Mouse (Mus musculus): ENCODE data around the gene Cog7. TPM values are rescaled to one million over a fixed set of nuclear protein-coding genes. Genes with fewer than 3 reads are reported as not detected.

Gene Cog7
- 18.1 and 18.8 TPM in 2 replicates for polyA plus RNA-seq (2016; fragmentation: Nextera tagmentation; extraction: Ambion mirVana)

GRCm38 (mm10) chr7:121981307-121981871 is at the start of gene Cog7:
Gene Cog7 (minus strand): TSS chr7:121981711.
- H3K4me2 ChIP-seq: peak within 1 kb of the TSS; percentile 74
- under 1% methylated on average over 55 of the region's 55 CpGs for WGBS
- H3K4me1 ChIP-seq (replicated peaks): 0 out of 2 replicates have a peak, but pooled peaks cover 2% of the 10 kb centered on the region
- peaks cover 4% of the 10 kb centered on the region; the same call in 1 of the 2 replicates for H3K36me3 ChIP-seq
- H3K9ac ChIP-seq: peak within 1 kb of the TSS; percentile 84
- peak; percentile 88 for ATAC-seq (ENCODE audit: insufficient number of reproducible peaks, low FRiP score)
- no peaks in the 10 kb centered on the region for H3K9me3 ChIP-seq (replicated peaks)
- H3K27ac ChIP-seq (ENCODE audit: poor library complexity, severe bottlenecking): no peak within 1 kb of the TSS
- H3K4me3 ChIP-seq: peak within 1 kb of the TSS; percentile 88
- H3K27me3 ChIP-seq (replicated peaks): no peaks in the 10 kb centered on the region

DNA sequence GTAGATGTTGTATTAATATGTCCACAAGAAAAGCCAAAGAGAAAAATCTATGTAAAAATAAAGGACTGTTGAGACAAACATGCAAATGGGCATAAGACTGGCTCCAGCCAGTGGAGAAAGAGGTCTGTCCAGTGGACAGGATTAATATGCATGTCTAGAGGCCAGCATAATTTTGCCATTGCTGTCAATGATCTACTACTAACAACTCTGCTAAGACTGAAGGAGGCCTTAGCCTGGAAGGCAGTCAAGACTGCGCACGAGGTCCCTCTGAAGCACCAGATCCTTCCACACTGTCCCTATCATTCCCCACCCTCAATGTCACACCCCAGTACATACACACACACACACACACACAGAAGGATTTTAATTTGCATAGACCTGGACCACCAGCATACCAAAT is 40.6 kb upstream of the Cog7 start:
- H3K4me1 ChIP-seq (replicated peaks): peaks cover 27% of the 10 kb centered on the region
- H3K36me3 ChIP-seq: peaks cover 5% of the 10 kb centered on the region

GRCm38 (mm10) chr7:122020667-122021354 is 39.3 kb upstream of the Cog7 start, which contains the start of gene Gga2:
Gene Gga2 (minus strand): TSS chr7:122021222.
- Histone ChIP-seq H3K27me3 (replicated peaks) (no peaks in the 10 kb centered on the region), H3K4me2 (peak within 1 kb of the TSS; percentile 73), H3K9ac (peak within 1 kb of the TSS; percentile 77), H3K4me3 (peak within 1 kb of the TSS; percentile 64), H3K27ac (ENCODE audit: poor library complexity, severe bottlenecking) (peak within 1 kb of the TSS; percentile 77), H3K36me3 (peaks cover 5% of the 10 kb centered on the region), H3K9me3 (replicated peaks) (no peaks in the 10 kb centered on the region), H3K4me1 (replicated peaks) (peaks cover 38% of the 10 kb centered on the region)
- peak; percentile 93 for ATAC-seq (ENCODE audit: insufficient number of reproducible peaks, low FRiP score)
- WGBS: under 1% methylated on average over 50 of the region's 50 CpGs

More for the DNA sequence above, 40.6 kb upstream of the Cog7 start:
- Histone ChIP-seq H3K27ac (ENCODE audit: poor library complexity, severe bottlenecking) (no peak overlapping the region), H3K27me3 (replicated peaks) (no peaks in the 10 kb centered on the region), H3K9ac (no peak overlapping the region), H3K9me3 (replicated peaks) (no peaks in the 10 kb centered on the region), H3K4me2 (no peak overlapping the region), H3K4me3 (no peak overlapping the region)
- 77% methylated on average over 2 of the region's 2 CpGs for WGBS
- ATAC-seq (ENCODE audit: insufficient number of reproducible peaks, low FRiP score): no peak

DNA sequence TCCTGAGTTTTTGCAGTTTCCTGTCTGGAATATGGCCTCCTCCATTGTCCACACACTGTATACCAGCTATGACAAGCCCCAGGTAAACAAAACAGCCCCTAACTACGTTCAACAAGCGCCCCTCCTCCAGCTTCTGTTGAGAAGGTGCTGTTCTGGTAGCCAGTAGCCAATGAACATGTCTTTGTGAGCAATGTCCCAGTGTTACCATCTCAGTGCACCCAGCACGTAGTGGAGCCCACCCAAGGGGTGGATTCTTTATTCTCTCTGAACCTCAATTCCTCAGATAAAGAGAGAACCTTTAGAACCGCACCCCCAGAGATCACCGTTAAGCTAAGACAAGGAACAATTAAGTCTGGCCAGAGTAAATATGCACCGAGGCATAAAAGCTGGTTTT is 38.8 kb upstream of the Cog7 start:
- WGBS: 1% methylated on average over 6 of the region's 6 CpGs
- peak overlapping the region; percentile 73 for H3K4me2 ChIP-seq
- peaks cover 5% of the 10 kb centered on the region for H3K36me3 ChIP-seq
- ATAC-seq (ENCODE audit: insufficient number of reproducible peaks, low FRiP score): peak; percentile 7; the same call in 1 of the 2 replicates
- H3K9ac ChIP-seq: peak overlapping the region; percentile 77
- peaks cover 43% of the 10 kb centered on the region for H3K4me1 ChIP-seq (replicated peaks)
- H3K4me3 ChIP-seq: peak overlapping the region; percentile 64
- no peaks in the 10 kb centered on the region for H3K27me3 ChIP-seq (replicated peaks)
- no peaks in the 10 kb centered on the region for H3K9me3 ChIP-seq (replicated peaks)
- H3K27ac ChIP-seq (ENCODE audit: poor library complexity, severe bottlenecking): peak overlapping the region; percentile 77

- H3K27me3 ChIP-seq (replicated peaks): no peaks in the 10 kb centered on the region
- H3K4me1 ChIP-seq (replicated peaks): peaks cover 52% of the 10 kb centered on the region
- no peak overlapping the region for H3K9ac ChIP-seq
- H3K4me2 ChIP-seq: peak overlapping the region; percentile 73
- no peak overlapping the region for H3K27ac ChIP-seq (ENCODE audit: poor library complexity, severe bottlenecking)
- no peaks in the 10 kb centered on the region for H3K9me3 ChIP-seq (replicated peaks)
- peaks cover 5% of the 10 kb centered on the region for H3K36me3 ChIP-seq
- no peak overlapping the region for H3K4me3 ChIP-seq
- WGBS: 78% methylated on average over 7 of the region's 7 CpGs
- ATAC-seq (ENCODE audit: insufficient number of reproducible peaks, low FRiP score): no peak
Observed at GRCm38 (mm10) chr7:122018978-122019377, 37.5 kb upstream of the Cog7 start.

DNA sequence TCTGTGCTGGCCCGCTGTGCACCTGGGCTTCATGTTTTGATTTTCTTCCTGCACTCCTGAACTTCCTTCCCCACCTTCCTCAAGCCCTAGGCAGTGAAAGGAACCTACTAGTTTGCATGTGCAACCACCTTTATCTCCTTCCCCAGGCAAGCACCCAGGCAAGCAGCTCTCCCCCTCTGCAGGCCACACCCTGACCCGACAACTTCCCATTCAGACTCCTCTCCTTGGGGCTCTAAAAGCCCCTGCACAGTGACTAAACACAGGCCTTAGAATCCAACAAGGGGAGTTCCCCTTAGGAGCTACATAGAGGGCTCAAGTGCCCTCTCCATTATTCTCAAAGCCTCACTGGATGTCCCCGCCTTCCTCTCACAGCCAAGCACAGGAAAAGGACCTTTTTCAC is 36.7 kb upstream of the Cog7 start:
- peaks cover 52% of the 10 kb centered on the region for H3K4me1 ChIP-seq (replicated peaks)
- 0 out of 2 replicates have a peak overlapping the region, but pooled peaks have one; percentile 20 for H3K27ac ChIP-seq (ENCODE audit: poor library complexity, severe bottlenecking)
- 56% methylated on average over 3 of the region's 3 CpGs for WGBS
- H3K27me3 ChIP-seq (replicated peaks): no peaks in the 10 kb centered on the region
- H3K9me3 ChIP-seq (replicated peaks): no peaks in the 10 kb centered on the region
- H3K4me3 ChIP-seq: no peak overlapping the region
- H3K4me2 ChIP-seq: peak overlapping the region; percentile 73
- peaks cover 5% of the 10 kb centered on the region for H3K36me3 ChIP-seq
- ATAC-seq (ENCODE audit: insufficient number of reproducible peaks, low FRiP score): no peak
- H3K9ac ChIP-seq: peak overlapping the region; percentile 54

DNA sequence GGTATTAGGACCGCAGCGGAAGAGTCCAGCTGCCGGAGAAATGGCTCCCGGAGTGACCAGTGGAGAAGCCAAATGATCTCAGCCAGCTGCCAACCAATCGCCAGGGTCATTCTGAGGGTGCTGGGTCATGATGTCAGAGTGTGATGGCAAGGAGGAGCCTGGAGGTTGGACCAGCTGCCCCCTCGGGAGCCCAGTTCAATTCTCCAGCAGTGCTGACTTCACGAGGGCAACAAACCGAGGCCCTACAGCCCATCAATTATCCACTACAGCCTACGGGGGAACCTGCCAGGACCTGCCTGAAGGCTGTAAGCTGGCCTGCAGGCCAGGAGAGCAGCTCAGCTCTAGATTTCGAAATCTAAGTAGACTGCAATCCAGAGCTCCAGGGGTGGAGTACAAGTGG is 34.2 kb upstream of the Cog7 start:
- Histone ChIP-seq H3K27ac (ENCODE audit: poor library complexity, severe bottlenecking) (peak overlapping the region; percentile 75), H3K4me3 (no peak overlapping the region), H3K9ac (peak overlapping the region; percentile 60), H3K4me2 (peak overlapping the region; percentile 47), H3K36me3 (peaks cover 18% of the 10 kb centered on the region), H3K27me3 (replicated peaks) (no peaks in the 10 kb centered on the region), H3K4me1 (replicated peaks) (peaks cover 52% of the 10 kb centered on the region), H3K9me3 (replicated peaks) (no peaks in the 10 kb centered on the region)
- WGBS: 46% methylated on average over 10 of the region's 10 CpGs
- ATAC-seq (ENCODE audit: insufficient number of reproducible peaks, low FRiP score): no peak

DNA sequence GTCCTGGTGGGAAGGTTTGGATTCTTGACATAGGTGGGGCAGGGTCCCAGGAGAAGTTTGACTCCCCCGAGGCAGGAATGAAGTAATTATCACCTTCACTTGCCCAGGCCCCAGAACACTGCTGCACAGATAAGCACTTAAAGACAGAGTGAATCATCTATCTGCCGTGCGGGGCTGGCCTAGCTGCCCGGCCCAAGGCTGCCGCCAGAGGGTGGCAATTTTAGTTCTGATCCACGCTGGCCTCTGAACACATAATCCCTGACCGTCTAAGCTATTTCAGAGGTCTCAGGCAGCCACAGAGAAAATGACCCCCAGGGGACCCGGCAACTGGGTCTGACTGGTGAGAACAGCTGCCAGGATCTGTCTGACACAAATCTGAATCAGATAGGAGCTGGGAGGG is 33.6 kb upstream of the Cog7 start:
- H3K4me2 ChIP-seq: peak overlapping the region; percentile 47
- peak overlapping the region; percentile 60 for H3K9ac ChIP-seq
- H3K27me3 ChIP-seq (replicated peaks): no peaks in the 10 kb centered on the region
- peaks cover 25% of the 10 kb centered on the region for H3K36me3 ChIP-seq
- WGBS: 13% methylated on average over 8 of the region's 8 CpGs
- H3K9me3 ChIP-seq (replicated peaks): no peaks in the 10 kb centered on the region
- no peak overlapping the region for H3K4me3 ChIP-seq
- H3K4me1 ChIP-seq (replicated peaks): peaks cover 51% of the 10 kb centered on the region
- peak; percentile 37; the same call in 1 of the 2 replicates for ATAC-seq (ENCODE audit: insufficient number of reproducible peaks, low FRiP score)
- H3K27ac ChIP-seq (ENCODE audit: poor library complexity, severe bottlenecking): peak overlapping the region; percentile 75

DNA sequence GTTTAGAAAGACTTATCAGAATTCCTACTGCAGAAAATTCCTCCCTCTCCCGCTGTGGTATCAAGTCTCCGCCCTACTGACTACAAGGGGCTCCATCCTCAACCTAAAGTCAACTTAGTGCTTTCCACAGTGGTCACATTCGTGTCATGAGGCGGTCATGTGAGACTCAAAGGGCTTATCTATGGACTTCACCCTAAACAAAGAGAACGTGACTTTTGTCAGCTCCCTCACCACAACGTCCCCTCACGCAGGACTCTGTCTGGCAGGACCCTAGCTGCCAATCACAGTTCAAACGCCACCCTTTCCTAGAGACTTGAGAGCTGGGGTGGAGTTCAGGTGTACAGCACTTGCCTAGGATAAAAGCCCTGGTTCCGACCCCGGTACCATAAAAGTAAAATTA is 31.4 kb upstream of the Cog7 start:
- no peaks in the 10 kb centered on the region for H3K9me3 ChIP-seq (replicated peaks)
- H3K4me2 ChIP-seq: no peak overlapping the region
- H3K9ac ChIP-seq: no peak overlapping the region
- H3K4me3 ChIP-seq: no peak overlapping the region
- H3K27ac ChIP-seq (ENCODE audit: poor library complexity, severe bottlenecking): no peak overlapping the region
- H3K36me3 ChIP-seq: peaks cover 43% of the 10 kb centered on the region
- 60% methylated on average over 10 of the region's 10 CpGs for WGBS
- H3K27me3 ChIP-seq (replicated peaks): no peaks in the 10 kb centered on the region
- H3K4me1 ChIP-seq (replicated peaks): peaks cover 29% of the 10 kb centered on the region
- no peak for ATAC-seq (ENCODE audit: insufficient number of reproducible peaks, low FRiP score)

DNA sequence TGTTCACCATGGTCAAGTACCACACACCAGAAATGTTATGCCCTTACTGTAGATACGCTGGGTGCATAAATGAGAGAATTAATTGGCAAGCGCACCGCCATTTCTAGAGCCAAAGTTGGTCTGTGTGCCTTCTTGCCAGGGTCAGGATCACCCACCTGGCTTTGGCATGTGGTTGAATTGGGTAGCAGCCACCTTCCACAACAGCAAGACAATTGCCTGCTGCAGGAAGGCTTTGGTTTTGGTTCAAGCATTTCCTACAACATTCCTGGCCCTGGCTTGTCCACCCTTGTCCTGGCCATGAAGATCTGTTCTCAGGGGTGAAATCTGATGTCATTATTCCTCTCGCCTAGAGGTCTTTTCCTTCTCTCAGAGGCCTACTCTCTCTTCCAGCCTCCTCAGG is 30.9 kb upstream of the Cog7 start:
- no peak for ATAC-seq (ENCODE audit: insufficient number of reproducible peaks, low FRiP score)
- Histone ChIP-seq H3K4me3 (no peak overlapping the region), H3K36me3 (peaks cover 47% of the 10 kb centered on the region), H3K27me3 (replicated peaks) (no peaks in the 10 kb centered on the region), H3K4me2 (no peak overlapping the region), H3K27ac (ENCODE audit: poor library complexity, severe bottlenecking) (no peak overlapping the region), H3K4me1 (replicated peaks) (peaks cover 27% of the 10 kb centered on the region), H3K9ac (no peak overlapping the region), H3K9me3 (replicated peaks) (no peaks in the 10 kb centered on the region)
- WGBS: 96% methylated on average over 4 of the region's 4 CpGs

DNA sequence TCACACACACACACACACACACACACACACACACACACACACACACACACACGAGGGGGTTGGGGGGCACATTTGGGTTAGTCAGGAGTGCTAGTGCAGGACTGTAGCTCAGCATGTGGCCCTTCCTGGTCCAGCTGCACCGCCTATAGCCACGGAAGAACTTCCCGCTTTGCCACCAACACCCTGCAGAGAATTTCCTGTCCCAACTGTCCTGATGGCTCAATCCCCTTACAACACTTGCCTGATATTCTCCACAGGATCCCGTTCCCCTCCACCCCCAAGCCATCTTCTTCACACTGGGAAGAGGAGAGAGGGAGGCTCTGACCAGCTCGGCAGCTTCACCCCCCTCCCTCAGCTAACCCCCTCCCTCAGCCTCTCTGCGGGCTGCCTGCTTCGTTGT is 18.9 kb upstream of the Cog7 start:
- no peaks in the 10 kb centered on the region for H3K4me1 ChIP-seq (replicated peaks)
- 74% methylated on average over 8 of the region's 8 CpGs for WGBS
- no peak for ATAC-seq (ENCODE audit: insufficient number of reproducible peaks, low FRiP score)

More for the DNA sequence above, 18.9 kb upstream of the Cog7 start:
- Histone ChIP-seq H3K4me2 (no peak overlapping the region), H3K9me3 (replicated peaks) (peaks cover 10% of the 10 kb centered on the region), H3K27ac (ENCODE audit: poor library complexity, severe bottlenecking) (no peak overlapping the region), H3K9ac (no peak overlapping the region), H3K36me3 (peaks cover 88% of the 10 kb centered on the region), H3K27me3 (replicated peaks) (no peaks in the 10 kb centered on the region), H3K4me3 (no peak overlapping the region)
